ENCODE assay signal across 31 mouse cellular contexts in genomic region chr9:79233751-79234150, GRCm38 (mm10).
"Had no signal": no experiment of that assay in that cellular context is flagged by ENCODE, and none has a peak within 500 bp of the region (broad histone marks: within the 10 kb centered on the region; RNA-seq: fewer than 3 reads in every experiment).

No protein-coding gene starts in this region.

- DNase-seq: heart, postnatal 10 days; heart, postnatal 14 days; heart, postnatal 36 days; heart, postnatal 4 days; kidney, adult 11 months; kidney, adult 18-20 months; kidney, adult 2 months; kidney, adult 8-10 months; kidney, adult 9 months; kidney, postnatal 10 days; kidney, postnatal 14 days; kidney, postnatal 25 days; kidney, postnatal 36 days; kidney, postnatal 4 days; layer of hippocampus, adult 9-11 months; layer of hippocampus, postnatal 36 days had no signal

- H3K9me3 ChIP-seq: heart, embryonic 12.5 days; heart, embryonic 13.5 days; heart, embryonic 15.5 days; hindbrain, embryonic 10.5 days; hindbrain, embryonic 12.5 days; hindbrain, embryonic 13.5 days; hindbrain, embryonic 15.5 days; intestine, embryonic 15.5 days; kidney, embryonic 15.5 days had no signal

- H3K36me3 ChIP-seq: heart, embryonic 12.5 days; heart, embryonic 13.5 days; heart, embryonic 15.5 days; hindbrain, embryonic 10.5 days; hindbrain, embryonic 12.5 days; hindbrain, embryonic 13.5 days; hindbrain, embryonic 15.5 days; intestine, embryonic 15.5 days; kidney, embryonic 15.5 days had no signal

- H3K27me3 ChIP-seq: heart, embryonic 12.5 days; heart, embryonic 13.5 days; heart, embryonic 15.5 days; hindbrain, embryonic 12.5 days; hindbrain, embryonic 13.5 days; hindbrain, embryonic 15.5 days; intestine, embryonic 15.5 days; kidney, embryonic 15.5 days had no signal

- H3K9ac ChIP-seq: heart, embryonic 12.5 days; heart, embryonic 13.5 days; heart, embryonic 15.5 days; hindbrain, embryonic 12.5 days; hindbrain, embryonic 13.5 days; hindbrain, embryonic 14.5 days; hindbrain, embryonic 15.5 days; intestine, embryonic 15.5 days; kidney, embryonic 15.5 days had no signal

- H3K4me3 ChIP-seq: heart, embryonic 12.5 days; heart, embryonic 13.5 days; heart, embryonic 15.5 days; hindbrain, embryonic 10.5 days; hindbrain, embryonic 12.5 days; hindbrain, embryonic 13.5 days; hindbrain, embryonic 15.5 days; intestine, embryonic 15.5 days; kidney, embryonic 15.5 days; layer of hippocampus, adult 2 months; left cerebral cortex, adult 2 months had no signal

- H3K27ac ChIP-seq: heart, embryonic 13.5 days; heart, embryonic 15.5 days; hindbrain, embryonic 10.5 days; hindbrain, embryonic 12.5 days; hindbrain, embryonic 13.5 days; hindbrain, embryonic 14.5 days; hindbrain, embryonic 15.5 days; hindbrain, postnatal 0 days; intestine, embryonic 15.5 days; kidney, embryonic 15.5 days; kidney, postnatal 0 days; layer of hippocampus, adult 2 months; left cerebral cortex, adult 2 months had no signal

- H3K4me1 ChIP-seq: heart, embryonic 12.5 days; heart, embryonic 13.5 days; heart, embryonic 15.5 days; hindbrain, embryonic 10.5 days; hindbrain, embryonic 12.5 days; hindbrain, embryonic 13.5 days; hindbrain, embryonic 15.5 days; intestine, embryonic 15.5 days; kidney, embryonic 15.5 days had no signal

- H3K4me2 ChIP-seq: heart, embryonic 11.5 days; heart, embryonic 12.5 days; heart, embryonic 13.5 days; heart, embryonic 15.5 days; hindbrain, embryonic 12.5 days; hindbrain, embryonic 13.5 days; hindbrain, embryonic 14.5 days; hindbrain, embryonic 15.5 days; intestine, embryonic 15.5 days; kidney, embryonic 15.5 days had no signal
